Mouse (Mus musculus) thymus, adult 18-20 months (tissue): ENCODE measurements around the gene Acsbg2.
"Not testable (repeated sequence)": the region's sequence is repeated elsewhere in the genome, so short reads cannot be mapped to it uniquely, and the experiment has no call there.

ENCODE experiments used
- DNase-seq, 2 experiments: peaks; one replicate each; pipeline ENCODE4 v3.0.0; 2022; ENCODE audit warnings: mixed read lengths in 2 of 2

The Acsbg2 gene

GRCm38 (mm10) chr17:56874237-56874636 lies at the start of gene Acsbg2:
TSS of gene Acsbg2 (minus strand) at chr17:56874447.
- no peak for DNase-seq

DNA sequence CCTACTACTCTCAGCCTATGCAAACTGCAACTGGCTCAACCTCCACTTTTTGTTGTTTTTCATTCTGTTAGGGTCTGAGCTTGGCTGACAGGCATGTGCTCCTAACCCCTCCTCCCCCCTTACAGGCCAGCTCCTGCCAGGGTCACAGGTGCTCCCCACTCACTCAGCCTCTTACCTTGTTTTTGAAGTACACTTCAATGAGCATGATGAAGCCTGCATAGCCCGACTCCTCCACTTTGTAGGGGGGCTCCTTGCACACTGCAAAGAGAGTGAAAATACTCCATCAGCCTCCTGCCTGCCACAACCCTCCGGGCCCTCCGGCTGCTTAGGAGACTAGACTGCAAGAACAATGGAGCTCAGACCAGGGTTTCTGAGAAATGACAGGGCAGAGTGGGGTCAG lies 45.5 kb upstream of the Acsbg2 start:
- DNase-seq, result no peak

- DNase-seq, result no peak
Measured at GRCm38 (mm10) chr17:56917166-56917565, 42.9 kb upstream of the Acsbg2 start.

- no peak for DNase-seq
Measured at GRCm38 (mm10) chr17:56913444-56913843, 39.2 kb upstream of the Acsbg2 start.

- no peak for DNase-seq
Measured at GRCm38 (mm10) chr17:56913023-56913422, 38.8 kb upstream of the Acsbg2 start.

DNA sequence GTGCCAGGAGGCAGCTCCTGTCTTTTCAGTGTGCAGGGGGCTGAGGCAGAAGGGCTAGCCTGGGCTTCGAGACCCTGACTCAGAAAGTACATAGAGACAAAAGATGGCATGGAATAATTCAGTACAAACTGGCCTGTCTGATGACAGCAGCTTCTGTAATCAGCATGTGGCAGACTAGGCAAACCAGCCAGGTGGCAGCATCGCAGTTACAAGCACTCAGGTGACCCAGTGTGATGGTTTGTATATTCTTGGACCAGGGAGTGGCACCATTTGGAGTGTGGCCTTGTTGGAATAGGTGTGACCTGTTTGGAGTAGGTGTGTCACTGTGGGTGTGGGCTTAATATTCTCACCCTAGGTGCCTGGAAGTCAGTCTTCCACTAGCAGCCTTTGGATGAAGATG lies 35.5 kb upstream of the Acsbg2 start:
- not testable (repeated sequence) for DNase-seq

DNA sequence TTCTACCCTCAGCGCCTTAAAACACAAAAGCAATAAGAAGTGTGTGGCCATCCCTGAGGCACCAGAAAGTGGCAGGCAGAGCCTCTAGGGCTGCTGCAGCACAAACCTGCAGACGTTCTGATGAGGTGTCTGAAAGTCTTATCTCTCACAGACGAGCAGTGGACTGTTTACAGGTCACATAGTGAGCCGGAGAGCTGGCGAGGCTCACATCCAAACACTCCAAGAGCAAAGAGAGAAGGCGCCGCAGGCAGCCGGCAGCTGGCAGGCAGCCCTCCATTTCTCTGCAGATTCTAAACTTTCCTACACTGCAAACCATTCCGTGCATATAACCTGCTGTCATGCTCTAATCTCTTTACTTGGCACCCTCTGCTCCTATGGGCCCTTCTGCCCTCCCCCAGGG lies 33.6 kb upstream of the Acsbg2 start:
- no peak for DNase-seq

DNA sequence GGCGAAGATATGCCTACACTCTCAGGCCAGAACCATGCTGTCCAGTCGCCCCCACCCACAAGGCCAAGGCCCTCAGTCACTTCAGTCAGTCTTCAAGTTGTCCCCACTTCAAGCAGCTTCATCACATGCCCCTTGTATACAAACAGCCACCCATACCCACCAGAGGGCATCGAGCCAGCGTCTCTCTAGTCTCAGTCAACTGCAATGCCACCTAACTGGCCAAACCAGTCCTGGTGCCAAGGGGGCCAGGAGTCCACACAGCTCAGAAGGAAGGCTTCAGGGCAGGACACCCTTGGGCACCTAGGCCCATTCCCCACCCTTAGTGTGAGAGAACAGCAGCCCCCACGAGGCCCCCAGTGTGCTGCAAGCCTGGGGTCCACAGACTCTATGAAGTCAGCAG lies 32.8 kb upstream of the Acsbg2 start:
- DNase-seq, result no peak

GRCm38 (mm10) chr17:56906166-56906565 lies 31.9 kb upstream of the Acsbg2 start:
- DNase-seq, result no peak

GRCm38 (mm10) chr17:56902698-56903097 lies 28.5 kb upstream of the Acsbg2 start:
- no peak for DNase-seq

DNA sequence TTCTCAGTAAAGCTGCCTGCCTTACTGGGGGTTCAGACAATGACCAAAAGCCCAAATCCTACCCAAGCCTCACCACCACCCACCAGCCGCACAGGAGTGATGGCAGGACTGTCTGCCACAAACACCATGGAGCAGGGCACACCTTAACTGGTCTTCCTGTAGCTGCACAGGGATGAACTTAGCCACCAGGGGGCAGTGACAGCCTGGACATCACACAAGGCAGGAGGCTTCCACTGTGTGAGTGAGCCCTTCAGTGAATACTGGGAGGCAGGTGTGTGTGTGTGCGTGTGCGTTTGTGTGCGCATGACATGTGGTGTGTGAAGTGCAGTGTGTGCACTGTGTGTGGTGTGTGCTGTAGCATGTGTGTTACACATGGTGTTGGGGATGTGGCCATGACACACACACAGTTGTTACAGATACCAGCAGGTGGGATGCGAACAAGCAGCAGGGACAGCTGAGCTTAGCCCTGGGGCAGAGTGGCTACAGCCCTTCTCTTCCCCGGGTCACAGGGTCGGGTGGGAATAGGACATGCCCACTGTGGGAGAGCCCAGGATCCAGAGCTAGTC lies 23.5 kb upstream of the Acsbg2 start:
- DNase-seq, result peak; percentile 54 to 55

DNA sequence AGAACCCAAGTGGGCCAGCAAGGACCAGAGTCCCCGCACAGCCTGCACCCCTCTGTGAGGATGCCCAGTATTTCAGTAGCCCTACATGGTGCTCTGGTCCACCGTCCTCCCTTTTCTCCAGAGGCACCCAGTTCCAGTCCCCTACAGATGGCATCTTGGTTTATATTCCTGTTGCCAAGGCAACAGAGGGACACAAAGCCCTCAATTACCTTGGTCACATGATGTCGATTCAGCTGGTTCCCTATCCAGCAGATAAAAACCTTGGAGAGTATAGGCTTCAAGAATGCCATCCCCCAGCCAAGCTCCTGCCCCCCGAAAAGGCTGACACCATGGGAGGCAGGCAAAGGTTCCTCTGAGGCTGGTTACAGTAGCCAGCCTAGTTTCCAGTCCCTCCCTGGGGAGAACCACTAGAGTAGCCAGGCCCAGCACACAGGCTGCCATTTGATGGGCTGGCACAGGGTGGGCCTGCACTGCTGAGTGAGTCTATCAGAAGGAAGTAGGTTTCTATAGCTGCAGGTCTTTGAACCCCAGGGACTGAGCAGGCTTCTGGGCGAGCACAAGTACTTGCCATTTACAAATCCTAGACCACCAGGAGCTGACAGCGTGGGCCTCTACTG lies 22.4 kb upstream of the Acsbg2 start:
- DNase-seq, result no peak

- no peak for DNase-seq
Measured at GRCm38 (mm10) chr17:56895368-56895918, 21.2 kb upstream of the Acsbg2 start.

DNA sequence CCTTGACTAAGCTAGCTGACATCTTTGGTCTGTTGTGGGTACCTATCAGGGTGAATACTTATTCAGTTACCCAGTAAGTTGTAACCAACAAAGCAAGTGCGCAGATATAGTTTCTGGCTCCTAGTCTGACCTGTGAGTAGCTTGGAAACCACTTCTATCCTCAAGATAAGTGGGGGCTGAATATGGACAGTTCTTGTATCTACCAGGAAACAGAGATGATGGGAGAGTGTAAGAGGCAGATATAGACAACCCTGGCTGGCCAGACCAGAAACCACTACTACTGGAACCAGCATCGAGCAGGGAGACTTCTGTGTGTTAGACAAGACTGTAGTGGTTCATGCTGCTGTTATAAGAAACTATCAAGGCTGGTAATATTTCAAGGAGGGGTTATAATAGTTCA lies 15.8 kb upstream of the Acsbg2 start:
- DNase-seq, result no peak

- DNase-seq, result no peak
Measured at GRCm38 (mm10) chr17:56888050-56888449, 13.8 kb upstream of the Acsbg2 start.

DNA sequence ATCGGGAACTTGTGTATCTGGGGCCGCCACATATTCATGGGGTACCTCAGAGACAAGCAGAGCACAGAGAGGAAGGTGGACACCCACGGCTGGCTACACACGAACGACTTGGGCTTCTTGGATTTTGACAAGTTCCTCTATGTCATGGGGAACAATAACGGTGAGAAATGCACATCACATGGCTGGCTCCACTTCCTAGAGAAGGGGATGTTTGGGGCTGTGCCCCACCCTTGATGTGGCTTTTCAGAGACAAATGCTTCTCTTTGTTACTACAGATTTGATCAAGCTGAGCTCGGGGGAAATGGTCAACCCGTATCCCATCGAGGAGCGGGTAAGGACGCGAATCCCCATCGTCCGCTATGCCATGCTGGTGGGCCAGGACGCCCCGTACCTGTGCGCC lies 10.6 kb upstream of the Acsbg2 start:
- no peak for DNase-seq

- no peak for DNase-seq
Measured at GRCm38 (mm10) chr17:56884331-56884730, 10.1 kb upstream of the Acsbg2 start.

DNA sequence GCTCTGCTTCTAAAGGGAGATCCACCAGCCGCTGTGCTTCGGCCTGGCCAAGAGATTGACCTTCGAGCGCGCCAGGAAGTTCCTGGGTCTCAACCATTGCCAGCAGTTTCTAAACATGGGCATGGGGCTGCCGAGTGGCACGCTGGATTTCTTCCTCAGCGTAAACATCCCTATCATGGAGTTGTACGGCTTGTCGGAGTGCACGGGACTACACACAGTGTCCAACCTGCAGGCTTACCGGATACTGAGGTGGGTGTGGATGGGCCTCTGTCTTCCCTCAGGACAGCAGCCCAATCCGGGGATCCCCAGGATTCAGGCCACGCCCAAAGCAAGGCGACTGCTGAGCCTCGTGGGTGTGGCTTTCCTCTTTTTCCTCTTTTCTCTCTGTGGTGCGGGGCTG lies 9.4 kb upstream of the Acsbg2 start:
- DNase-seq, result no peak

DNA sequence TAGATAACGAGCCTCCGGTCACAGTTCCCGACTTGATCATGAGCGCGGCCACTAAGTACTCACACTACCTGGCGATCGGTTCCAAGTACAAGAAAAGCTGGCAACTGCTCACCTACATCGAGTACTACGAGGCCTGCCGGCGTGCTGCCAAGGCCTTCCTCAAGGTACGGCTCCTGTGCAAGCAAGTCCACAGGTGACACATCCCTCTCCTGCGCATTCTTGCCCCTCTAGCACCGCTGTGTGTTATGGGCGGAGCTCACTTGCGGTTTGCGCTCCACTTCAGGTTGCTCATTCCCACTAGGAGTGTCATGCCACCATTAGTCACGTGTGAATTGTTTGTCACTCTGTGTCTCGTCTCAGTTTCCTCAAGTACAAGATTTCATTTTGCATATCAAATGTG lies 3.2 kb upstream of the Acsbg2 start:
- no peak for DNase-seq

- no peak for DNase-seq
Measured at GRCm38 (mm10) chr17:56876981-56877380, 2.7 kb upstream of the Acsbg2 start.

DNA sequence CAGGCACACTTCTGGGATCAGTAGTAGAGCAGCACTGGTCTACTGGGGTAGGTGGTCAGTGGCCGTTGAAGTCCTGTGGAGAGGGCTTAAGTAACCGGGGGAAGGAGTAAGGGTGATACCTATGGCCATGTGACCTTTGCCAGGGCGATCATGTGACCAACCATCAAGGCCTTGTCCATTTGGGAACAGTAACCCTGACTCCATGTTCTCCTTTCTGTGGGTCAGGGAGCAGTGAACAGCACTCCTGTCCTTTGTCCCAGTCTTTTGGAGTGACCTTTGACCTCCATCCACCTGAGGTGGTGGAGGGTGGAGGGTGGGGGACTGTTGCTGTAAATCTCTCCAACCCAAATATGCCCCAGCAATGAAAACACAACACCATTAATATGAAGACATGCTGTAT lies 2.2 kb upstream of the Acsbg2 start:
- no peak for DNase-seq

DNA sequence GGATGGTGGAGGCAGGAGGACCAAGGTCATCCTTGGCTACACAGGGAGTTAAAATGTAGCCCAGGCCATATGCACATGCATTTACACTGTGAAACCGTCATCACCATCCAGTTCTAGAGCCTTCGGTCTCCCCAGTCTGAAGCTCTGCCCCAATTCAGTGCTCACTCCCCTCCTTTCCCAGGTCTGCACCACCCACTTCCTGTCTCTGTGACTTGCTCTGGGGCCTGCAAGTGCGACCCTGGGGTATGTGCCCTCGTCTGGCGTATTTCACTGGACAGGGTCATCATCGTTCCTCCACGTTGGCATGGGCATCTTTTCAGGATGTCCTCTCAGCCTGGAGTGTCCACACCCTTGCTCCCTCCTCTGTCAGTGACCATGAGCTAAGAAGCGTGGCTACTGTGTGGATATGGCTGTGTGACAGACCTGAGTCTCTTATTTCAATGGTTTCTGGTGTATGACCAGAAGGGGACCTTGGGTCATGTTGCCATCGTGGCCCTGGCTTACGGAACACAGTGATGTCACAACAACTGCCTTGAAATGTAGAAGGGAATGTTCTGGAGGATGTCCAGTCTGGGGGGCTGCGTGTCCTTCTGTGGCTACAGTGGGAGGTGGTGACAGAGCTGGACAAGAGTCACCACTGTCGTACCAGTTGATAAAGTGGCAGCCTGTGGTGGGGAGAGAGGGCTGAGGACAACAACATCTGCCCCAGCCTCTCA lies 847 bp upstream of the Acsbg2 start, which contains the start of gene 1700061G19Rik:
Gene 1700061G19Rik, plus strand, starts transcription at position 542 of the 716 bp plus-strand sequence.
- no peak for DNase-seq

- no peak for DNase-seq
Measured at GRCm38 (mm10) chr17:56872512-56872911, 1.7 kb downstream of the Acsbg2 start.

- DNase-seq, result no peak
Measured at GRCm38 (mm10) chr17:56871767-56872166, 2.5 kb downstream of the Acsbg2 start.
